Mouse (Mus musculus) cerebellum, adult 18-20 months (tissue): Measurements from ENCODE around the gene Slc13a5.

Experiments
- DNase-seq, 2 experiments: peaks; one replicate each; pipeline ENCODE4 v3.0.0; 2021

The Slc13a5 gene

DNA sequence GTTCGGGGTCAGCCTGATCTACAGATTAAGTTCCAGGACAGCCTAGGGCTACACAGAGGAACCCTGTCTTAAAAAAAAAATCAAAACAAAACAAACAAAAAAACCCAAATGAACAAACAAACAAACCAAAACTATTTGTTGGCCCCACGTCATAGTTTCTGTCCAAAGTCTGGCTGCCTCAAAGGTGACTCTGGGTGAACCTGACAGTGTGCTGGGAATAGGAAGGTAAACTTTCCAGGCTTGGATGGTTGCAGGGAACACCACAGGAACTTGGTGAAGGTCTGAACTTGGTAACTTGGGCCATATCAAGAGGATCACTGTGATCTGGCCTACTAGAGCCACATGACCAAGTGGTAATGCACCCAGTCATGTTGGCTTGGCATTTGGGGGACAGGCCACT lies 10.6 kb downstream of the Slc13a5 start:
- DNase-seq, result no peak

DNA sequence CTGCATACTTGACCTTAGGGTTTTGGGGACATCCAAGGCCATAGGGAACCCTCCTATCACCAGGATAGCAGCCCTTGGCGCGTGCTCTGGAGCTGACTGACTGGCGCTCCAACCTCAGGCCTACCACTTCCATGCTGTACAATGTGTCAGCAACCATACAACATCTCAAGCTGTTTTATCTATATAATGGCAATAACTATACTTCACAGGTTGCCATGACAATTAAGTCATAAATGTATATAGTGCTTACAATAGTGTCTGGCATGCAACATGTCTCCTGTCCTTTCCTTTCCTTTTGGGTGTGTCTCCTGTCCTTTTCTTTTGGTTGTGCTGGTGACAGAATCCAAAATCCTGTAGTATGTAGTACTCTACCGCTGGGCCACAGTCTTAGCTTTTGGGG lies 11.4 kb downstream of the Slc13a5 start:
- DNase-seq, result no peak

DNA sequence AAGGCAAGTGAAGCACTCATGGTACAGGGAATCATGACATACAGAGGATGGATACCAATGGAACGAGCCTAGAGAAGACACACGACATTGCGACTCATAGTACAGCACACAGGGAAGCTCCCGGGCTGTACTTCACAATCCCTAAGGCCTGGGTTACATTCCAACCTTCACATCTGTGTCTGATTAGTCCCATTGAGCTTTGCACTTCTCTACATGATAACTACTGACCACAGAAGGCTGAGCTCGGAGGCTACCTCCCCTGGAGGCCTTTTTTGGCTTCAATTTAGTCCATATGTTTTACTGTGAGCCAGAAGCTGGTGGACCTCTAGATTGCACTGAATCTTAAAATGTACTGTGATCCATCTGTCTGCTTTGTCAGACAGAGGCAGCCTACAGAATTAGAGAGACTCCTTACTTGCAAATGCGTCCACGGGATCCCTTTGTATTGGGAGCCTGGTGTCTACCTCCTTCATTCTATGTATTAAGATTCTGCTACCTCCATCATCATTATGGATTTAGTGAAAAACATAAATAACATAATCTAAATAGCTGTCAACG lies 21.7 kb downstream of the Slc13a5 start:
- no peak for DNase-seq

DNA sequence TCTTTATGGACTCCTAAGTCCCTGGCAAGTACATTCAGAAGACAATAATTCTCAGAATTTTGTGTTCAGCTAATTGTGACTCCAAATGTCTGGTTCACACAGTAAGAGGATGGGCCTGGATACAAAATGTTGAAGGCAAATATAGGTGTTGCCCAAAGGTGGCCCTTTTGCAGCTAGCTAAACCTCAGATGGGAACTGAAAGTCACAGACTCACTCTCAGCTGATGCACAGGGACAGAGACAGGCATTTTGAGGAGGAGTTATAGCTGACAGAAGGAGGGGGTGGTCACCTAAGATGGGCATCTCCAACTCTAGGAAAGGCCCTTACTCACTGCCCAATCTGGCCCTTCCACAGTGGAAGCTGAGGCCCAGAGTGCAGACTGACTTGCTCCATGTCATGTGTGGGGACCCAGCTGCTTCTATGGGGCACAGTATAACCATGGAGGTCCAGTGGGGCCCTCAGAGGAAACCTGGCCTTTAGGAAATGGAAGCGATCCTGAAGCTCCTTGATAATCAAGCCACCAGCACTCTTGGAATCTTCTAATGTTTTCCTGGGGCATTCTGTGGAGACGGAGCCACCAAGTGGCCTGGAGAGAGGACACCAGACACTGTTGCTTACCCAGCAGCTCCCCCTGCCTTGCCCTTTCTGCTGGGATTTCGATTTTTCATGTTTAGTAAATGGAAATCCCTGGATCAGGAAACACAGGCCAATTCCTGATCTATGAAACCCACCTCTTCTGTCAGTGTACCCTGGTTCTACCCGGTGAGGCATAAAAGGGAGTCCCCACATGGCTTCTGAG lies 26.8 kb downstream of the Slc13a5 start:
- DNase-seq, result no peak

DNA sequence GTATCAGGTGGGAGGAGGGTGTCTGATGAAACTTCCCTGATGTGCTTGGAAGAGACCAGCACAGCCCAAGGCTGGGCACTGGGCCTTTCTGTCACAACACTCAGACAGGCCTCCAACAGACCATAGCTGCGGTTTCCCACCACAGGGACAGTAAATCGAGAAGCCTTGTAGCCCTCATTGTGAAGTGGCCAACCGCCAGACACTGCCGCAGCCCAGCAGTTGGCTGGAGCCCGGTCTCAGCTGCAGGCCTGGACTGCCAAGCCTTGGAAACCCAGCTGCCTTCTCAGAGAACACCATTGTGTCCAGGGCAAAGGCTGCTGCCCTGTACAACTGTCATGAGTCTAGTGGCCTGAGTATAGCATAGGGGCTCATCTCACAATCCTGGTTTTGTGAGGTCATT lies 33.0 kb downstream of the Slc13a5 start:
- peak in 1 of 2 experiments; percentile 35 for DNase-seq

- DNase-seq, result no peak
These were observed 34.0 kb downstream of the Slc13a5 start for GRCm38 (mm10) chr11:72232991-72233390.

DNA sequence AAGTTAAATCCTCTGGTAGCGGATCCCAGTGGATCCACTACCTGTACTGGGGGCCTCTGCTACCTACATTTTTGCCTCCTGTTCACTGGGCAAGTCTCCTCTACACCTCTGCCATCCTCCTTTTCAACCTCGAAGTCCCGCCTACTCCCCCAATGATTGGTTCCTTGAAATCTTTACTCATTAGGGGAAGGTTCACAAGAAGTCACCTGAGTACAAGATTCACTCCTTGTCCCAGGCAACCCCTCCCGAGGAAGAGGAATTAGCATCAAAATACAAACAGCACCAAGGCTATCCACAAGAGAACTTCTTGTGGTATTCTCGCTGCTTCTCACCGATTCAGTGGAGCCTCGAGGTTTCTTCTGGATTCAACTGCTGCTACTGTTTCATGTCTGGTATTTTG lies 35.0 kb downstream of the Slc13a5 start:
- no peak for DNase-seq

DNA sequence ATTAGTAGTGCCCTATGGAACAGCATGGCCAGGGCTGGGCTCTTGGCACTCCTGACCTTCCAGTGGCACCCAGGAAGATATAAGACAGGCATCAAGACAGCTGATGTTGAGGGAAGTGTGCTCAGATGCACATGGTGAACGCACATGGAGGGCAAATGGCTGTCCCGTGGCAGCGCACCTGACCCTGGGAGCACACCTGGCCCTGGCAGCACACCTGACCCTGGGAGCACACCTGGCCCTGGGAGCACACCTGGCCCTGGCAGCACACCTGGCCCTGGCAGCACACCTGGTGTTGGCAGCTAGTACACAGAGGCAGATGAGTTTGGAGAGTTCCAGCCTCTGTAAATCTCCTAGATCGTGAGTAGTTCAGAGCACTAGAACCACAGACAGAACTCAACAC lies 38.5 kb downstream of the Slc13a5 start:
- DNase-seq, result no peak

GRCm38 (mm10) chr11:72226901-72227300 lies 40.1 kb downstream of the Slc13a5 start:
- DNase-seq, result no peak

DNA sequence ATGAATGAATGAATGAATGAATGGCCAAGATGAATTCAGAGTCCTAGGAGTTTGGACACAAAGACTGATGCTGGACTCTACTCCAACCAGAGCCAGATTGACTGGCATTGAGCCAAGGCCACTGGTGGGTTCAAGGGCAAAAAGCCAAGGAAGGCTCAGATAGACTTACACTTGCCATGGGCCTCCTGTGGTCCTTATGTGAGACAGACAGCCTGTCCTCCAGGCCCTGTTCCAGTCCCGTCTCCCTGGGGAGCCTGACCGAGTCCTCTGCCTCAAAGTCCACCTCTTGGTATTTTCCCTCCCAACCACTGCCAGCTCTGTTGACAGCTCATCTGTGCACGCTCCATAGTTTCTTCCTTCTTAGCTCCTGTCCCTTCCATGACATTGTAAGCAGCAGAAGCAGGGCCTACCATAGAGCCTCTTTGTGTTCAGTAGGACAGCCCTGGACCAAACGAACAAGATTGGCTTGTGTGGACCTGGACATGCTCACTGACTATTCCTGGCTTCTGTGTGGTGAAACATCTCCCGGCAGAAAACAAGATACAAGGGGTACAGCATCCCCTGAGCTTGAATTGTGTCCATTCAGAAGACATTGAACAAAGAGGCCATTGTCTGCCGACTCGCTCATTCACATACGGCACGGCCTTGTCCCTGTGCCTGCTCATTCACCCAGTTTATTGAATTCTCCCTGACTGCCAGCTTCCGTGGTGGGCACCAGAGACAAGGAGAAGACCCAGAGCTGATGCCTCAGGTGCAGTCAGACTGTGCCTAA lies 40.8 kb downstream of the Slc13a5 start:
- peak; percentile 58 to 61 for DNase-seq

DNA sequence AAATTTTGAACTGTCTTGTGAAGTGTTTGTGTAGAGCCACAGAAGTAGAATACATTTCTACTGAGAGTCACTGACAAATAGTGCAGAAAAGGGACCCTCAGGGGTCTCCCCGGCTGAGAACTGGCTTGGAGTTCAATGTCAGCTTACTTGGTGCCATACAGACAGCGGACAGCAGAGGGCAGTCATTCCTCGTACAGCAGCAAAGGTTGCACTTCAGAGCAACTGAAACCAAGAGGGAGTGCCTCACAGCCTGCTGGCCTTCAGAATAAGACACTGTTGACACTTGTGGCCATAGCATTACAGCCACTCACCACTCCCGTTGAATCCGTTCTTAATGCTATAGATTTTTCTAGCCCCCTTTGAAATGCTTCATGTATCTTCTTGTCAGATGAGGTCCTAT lies 42.2 kb downstream of the Slc13a5 start:
- peak; percentile 74 to 83 for DNase-seq

DNA sequence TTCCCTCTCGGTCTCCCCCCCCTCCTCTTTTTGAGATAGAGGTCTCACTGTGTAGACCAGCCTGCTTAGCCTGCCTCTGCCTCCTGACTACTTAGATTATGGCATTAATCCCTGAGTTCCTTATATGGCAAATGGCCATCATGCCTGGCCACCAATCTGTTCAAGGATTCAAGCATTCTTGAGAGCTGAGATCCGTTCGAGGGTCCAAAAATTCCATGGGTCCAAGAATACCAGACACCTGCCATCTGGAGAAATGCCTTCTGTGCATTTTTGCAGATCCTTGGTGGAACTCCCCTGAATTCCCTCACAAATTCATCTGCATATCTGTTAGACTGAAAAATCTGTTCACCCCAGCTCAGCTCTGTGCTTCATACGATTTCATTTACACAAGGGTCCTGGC lies 43.6 kb downstream of the Slc13a5 start:
- no peak for DNase-seq

GRCm38 (mm10) chr11:72221278-72221677 lies 45.7 kb downstream of the Slc13a5 start:
- DNase-seq, result peak; percentile 63 to 70

- DNase-seq, result no peak
These were observed 49.9 kb downstream of the Slc13a5 start for GRCm38 (mm10) chr11:72217116-72217515.

DNA sequence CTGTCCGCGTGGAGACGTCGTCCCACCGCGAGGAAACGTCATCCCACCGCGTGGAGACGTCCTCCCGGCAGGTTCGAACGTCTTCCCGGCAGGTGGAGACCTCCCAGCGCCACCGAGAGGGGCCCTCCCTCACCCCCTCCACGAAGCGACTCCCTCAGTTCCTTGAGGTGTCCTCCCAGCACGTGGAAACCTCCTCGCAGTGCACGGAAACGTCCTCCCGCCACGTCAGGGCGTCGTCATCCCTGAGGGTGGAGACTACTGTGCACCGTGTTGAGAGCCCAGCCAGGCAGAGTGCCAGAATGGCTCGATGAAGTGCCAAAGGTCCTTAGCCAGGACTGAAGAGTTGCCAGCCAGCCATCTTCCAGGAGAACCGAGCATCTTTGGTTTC lies 51.6 kb downstream of the Slc13a5 start, which contains the start of gene Med31:
TSS of gene Med31 (minus strand) at position 183 of the 388 bp plus-strand sequence.
- DNase-seq, result peak; percentile 85 to 88

- DNase-seq, result peak; percentile 91 to 95
These were observed 52.2 kb downstream of the Slc13a5 start for GRCm38 (mm10) chr11:72214591-72215409.

GRCm38 (mm10) chr11:72207834-72208377 lies 59.1 kb downstream of the Slc13a5 start:
- no peak for DNase-seq

GRCm38 (mm10) chr11:72207204-72207833 lies 59.7 kb downstream of the Slc13a5 start, which contains the start of the genes 4933427D14Rik and Txndc17:
Gene 4933427D14Rik, minus strand, starts transcription at chr11:72207459.
Gene Txndc17, plus strand, starts transcription at chr11:72207547.
- peak; percentile 86 to 90 for DNase-seq

DNA sequence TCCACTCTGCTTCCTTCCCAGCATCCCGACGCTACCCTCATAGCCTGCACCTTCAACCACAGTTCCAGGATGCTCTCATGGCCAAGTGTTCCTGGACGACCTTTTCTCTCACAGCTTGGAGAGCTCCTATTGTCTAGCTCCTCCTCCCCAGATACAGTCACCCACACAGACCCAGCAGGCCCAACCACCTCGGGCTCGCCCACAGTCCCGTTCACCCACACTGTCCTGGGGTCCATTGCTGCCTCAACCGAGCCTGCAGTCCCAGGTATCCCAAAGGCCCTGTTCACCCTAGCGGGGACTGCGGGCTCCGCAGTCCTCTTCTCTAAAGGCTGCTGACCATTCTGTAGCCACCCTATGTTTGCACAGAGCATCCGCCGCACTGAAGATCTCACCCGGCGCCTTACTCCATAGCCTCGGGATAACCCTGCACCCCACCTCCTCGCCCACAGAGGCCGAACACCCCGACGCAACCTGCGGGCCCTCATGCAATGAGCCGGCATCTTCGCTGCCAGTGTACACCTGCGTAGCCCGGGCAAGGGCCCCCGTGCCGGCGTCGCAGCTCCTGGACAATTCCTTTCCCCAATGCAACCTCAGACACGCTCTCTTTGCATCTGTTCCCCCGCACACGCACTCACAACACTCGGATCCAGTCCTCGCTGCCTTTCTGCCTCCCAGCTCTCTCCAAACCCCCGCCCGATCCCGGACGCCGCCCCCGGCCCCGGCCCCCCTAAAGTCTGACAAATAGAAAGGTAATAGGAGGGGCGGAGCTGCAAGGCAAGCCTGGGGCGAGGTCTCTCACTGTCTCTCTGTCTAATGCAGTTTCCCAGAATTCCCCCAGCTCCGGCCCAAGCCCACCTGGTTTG lies 60.5 kb downstream of the Slc13a5 start, which contains the start of gene Gm43951:
TSS of gene Gm43951 (minus strand) at position 500 of the 863 bp plus-strand sequence.
- peak; percentile 38 to 50 for DNase-seq

GRCm38 (mm10) chr11:72205256-72205655 lies 61.8 kb downstream of the Slc13a5 start:
- no peak for DNase-seq

- DNase-seq, result peak in 1 of 2 experiments; percentile 39
These were observed 63.6 kb downstream of the Slc13a5 start for GRCm38 (mm10) chr11:72203440-72203839.
